Mouse (Mus musculus) liver, postnatal 0 days (tissue): ENCODE data around the gene Tk1. TPM values are rescaled to one million over a fixed set of nuclear protein-coding genes. Genes with fewer than 3 reads are reported as not detected.

Experiments used
- ATAC-seq: fragments of 200-750 bp; cut with Nextera tagmentation; 2 replicates; pipeline ENCODE4 v1.8.0; 2017; ENCODE audit warnings: mild to moderate bottlenecking, moderate library complexity
- DNase-seq: peaks from one replicate; pipeline ENCODE4 v3.0.0-alpha.2; 2016
- H3K27ac ChIP-seq: fragments of 300-500 bp; sonication (generic); 2 replicates; pipeline ENCODE4 v1.5.1; 2014; ENCODE audit warnings: antibody characterized with exemption, moderate library complexity, mild to moderate bottlenecking, low read depth
- H3K27me3 ChIP-seq: fragments of 300-500 bp; sonication (generic); 2 replicates; pipeline ENCODE4 v1.6.1; 2014; ENCODE audit warnings: low read length, control low read depth, mixed read lengths; ENCODE audit not compliant: insufficient read depth
- H3K36me3 ChIP-seq: fragments of 300-500 bp; sonication (generic); replicated peaks from 2 replicates; pipeline ENCODE4 v1.6.1; 2014; ENCODE audit warnings: mild to moderate bottlenecking, control low read depth, low read length, moderate library complexity, mixed read lengths; ENCODE audit not compliant: insufficient read depth
- H3K4me1 ChIP-seq: fragments of 300-500 bp; sonication (generic); 2 replicates; pipeline ENCODE4 v1.6.1; 2014; ENCODE audit warnings: antibody characterized with exemption, mild to moderate bottlenecking, control low read depth; ENCODE audit not compliant: insufficient read depth
- H3K4me2 ChIP-seq: fragments of 300-500 bp; sonication (generic); 2 replicates; pipeline ENCODE4 v1.6.1; 2014; ENCODE audit warnings: low read depth, mild to moderate bottlenecking, low read length, moderate library complexity, mixed read lengths
- H3K4me3 ChIP-seq: fragments of 300-500 bp; sonication (generic); 2 replicates; pipeline ENCODE4 v1.5.1; 2014; ENCODE audit warnings: low read depth, low read length
- H3K9ac ChIP-seq: fragments of 300-500 bp; sonication (generic); replicated peaks from 2 replicates; pipeline ENCODE4 v1.6.1; 2014; ENCODE audit warnings: mild to moderate bottlenecking, moderate library complexity
- H3K9me3 ChIP-seq: fragments of 300-500 bp; sonication (generic); 2 replicates; pipeline ENCODE4 v1.6.1; 2016; ENCODE audit warnings: mild to moderate bottlenecking, control low read depth, low read length, mixed read lengths
- CTCF ChIP-seq: sonication (generic); IDR thresholded peaks from 2 replicates; pipeline ENCODE4 v1.5.1; 2016; ENCODE audit warnings: antibody characterized with exemption, low read depth
- EP300 ChIP-seq: IDR thresholded peaks from 2 replicates; pipeline ENCODE4 v1.6.1; 2016; ENCODE audit warnings: antibody characterized with exemption, low read depth, mild to moderate bottlenecking
- WGBS: fragments of 180-500 bp; shearing (Covaris S2); extraction: QIAGEN DNeasy Blood & Tissue Kit; methylation state at CpG from one replicate; pipeline ENCODE4 v1.1.7; 2014; ENCODE audit not compliant: insufficient replicate concordance; 5-methylcytosine and 5-hydroxymethylcytosine counted together
- polyA plus RNA-seq: library from polyadenylated mRNA; unstranded; fragments of >200 nt; fragmentation: Nextera tagmentation; extraction: Ambion mirVana; gene quantifications from 2 replicates; pipeline ENCODE4 v1.2.1, GENCODE M21; 2015

Tk1 gene
- polyA plus RNA-seq, 1 experiment from 2014 or later = 101 TPM

DNA sequence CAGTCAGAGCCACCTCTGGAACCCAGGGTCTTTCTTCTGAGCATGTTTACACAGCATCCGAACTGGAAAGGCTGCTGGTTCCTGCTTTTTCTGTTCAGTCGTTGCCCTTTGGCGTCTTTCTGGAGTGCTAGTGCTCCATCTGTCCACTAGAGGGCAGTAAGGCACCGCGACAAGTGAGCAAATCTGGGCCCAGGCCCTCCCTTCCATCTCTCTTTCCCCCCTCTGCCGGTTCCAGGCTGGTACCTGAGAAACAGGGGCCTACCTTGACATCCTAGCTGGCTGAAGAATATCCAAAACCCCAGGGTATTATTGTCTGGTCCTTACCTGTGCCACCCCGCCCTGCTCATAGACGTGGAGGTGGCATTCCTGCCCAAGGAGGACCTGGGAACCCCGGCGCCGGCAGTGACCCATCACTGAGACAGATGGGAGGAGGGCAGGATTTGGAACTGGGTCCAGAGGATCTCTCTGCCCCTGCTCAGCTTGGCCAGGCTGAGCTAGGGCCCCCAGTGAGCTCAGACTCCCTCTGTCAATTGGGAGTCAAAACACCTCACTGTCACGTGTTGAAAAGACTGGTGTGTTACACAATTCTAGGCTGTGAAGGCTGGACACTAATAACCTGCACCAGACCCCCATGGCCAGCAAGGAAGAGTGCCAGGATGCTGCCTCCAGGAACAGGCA lies 44.9 kb upstream of the Tk1 start:
- peak; percentile 80 for DNase-seq
- Histone ChIP-seq H3K9ac (no peak overlapping the region), H3K4me1 (peaks cover 29% of the 10 kb centered on the region), H3K27ac (no peak overlapping the region), H3K36me3 (no peaks in the 10 kb centered on the region), H3K4me2 (no peak overlapping the region), H3K27me3 (no peaks in the 10 kb centered on the region), H3K9me3 (no peaks in the 10 kb centered on the region), H3K4me3 (no peak overlapping the region)
- WGBS = 43% methylated on average over 12 of the region's 12 CpGs
- ATAC-seq = peak; percentile 23; the same call in 1 of the 2 replicates
- TF ChIP-seq EP300 (no peak), CTCF (peak; percentile 99)

DNA sequence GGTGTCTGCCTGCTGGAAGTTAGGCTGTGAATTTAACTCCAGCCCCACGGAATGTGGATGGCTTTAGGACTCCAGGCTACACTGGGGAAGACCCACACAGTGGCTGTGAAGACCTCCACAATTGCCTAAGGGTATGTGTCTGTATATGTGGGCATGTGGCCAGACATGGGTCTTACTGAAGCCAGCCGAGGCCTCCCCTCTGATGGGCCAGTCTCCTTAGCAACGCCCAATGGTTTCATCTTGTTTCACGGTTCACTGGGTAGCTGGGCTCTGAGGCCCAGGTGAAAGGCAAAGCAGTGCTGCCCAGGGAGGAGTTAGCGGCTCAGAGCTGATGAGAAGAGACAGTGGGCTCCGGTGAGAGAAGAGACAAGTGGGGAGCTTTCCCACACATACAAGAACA lies 40.1 kb upstream of the Tk1 start:
- Histone ChIP-seq H3K4me1 (peaks cover 8% of the 10 kb centered on the region), H3K9ac (no peak overlapping the region; the same call in 1 of the 2 replicates), H3K27me3 (peaks cover 17% of the 10 kb centered on the region), H3K4me2 (no peak overlapping the region), H3K36me3 (no peaks in the 10 kb centered on the region), H3K4me3 (no peak overlapping the region), H3K9me3 (no peaks in the 10 kb centered on the region), H3K27ac (no peak overlapping the region)
- no peak for ATAC-seq
- 62% methylated on average over 6 of the region's 6 CpGs for WGBS
- no peak for DNase-seq
- TF ChIP-seq EP300 (no peak), CTCF (no peak)

DNA sequence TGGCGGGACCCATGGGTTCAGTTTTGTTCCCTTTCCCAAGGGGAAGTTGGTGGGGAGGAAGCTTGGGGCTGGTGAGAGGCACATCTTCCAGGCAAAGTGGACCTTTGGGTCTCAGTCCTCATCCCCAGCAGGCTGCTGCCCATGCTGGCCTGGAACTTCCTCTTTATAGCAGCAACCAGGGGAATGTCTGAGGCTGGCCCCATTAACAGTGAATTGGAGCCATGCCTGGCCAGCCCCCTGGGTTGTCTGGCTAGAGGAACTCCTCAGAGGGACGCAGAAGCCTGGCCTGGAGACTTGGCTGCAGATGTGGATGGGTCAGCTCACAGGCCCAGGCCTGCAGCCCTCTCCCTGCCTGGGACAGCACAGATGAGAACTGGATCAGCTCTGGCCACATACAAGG lies 38.9 kb upstream of the Tk1 start:
- no peaks in the 10 kb centered on the region for H3K36me3 ChIP-seq
- no peak overlapping the region for H3K4me2 ChIP-seq
- H3K9ac ChIP-seq = no peak overlapping the region
- peaks cover 6% of the 10 kb centered on the region for H3K4me1 ChIP-seq
- 39% methylated on average over 2 of the region's 2 CpGs for WGBS
- H3K4me3 ChIP-seq = no peak overlapping the region
- H3K27ac ChIP-seq = no peak overlapping the region
- ATAC-seq (no peak; the same call in 1 of the 2 replicates), DNase-seq (no peak)
- H3K27me3 ChIP-seq = peaks cover 29% of the 10 kb centered on the region
- no peak for TF ChIP-seq CTCF
- H3K9me3 ChIP-seq = no peaks in the 10 kb centered on the region

DNA sequence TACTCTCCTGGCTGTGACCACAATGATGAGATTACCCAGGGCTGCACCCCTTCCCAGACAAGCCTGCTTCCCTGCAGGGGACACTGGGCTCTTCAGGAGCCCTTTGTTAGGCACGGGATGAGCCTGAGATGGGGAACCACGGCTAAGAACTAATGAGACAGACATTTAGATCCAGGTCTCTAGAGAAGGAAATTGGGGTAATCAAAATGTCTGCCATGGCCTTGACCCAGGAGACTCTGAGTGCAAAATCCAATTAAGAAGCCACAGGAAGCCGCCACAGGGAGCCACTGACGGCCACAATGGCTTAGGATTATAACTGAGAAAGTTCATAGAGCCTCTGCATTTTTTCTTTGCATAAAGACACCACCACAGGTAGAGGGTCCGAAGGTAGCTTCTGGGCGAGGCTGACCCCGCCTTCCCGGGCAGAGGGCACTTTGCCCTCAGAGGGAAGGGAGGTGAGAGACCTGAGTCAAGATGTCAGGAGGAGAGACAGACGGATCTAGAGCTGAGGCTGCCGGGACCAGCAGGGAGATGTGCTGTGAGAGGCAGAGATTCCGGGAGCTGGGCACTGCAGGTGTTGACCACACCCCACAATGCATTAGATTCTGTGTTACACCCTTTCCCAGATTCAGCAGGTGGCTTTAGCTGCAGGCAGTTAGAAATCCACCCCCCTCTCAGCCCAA lies 37.4 kb upstream of the Tk1 start:
- ATAC-seq = no peak
- H3K27ac ChIP-seq = no peak overlapping the region
- 46% methylated on average over 11 of the region's 11 CpGs for WGBS

DNA sequence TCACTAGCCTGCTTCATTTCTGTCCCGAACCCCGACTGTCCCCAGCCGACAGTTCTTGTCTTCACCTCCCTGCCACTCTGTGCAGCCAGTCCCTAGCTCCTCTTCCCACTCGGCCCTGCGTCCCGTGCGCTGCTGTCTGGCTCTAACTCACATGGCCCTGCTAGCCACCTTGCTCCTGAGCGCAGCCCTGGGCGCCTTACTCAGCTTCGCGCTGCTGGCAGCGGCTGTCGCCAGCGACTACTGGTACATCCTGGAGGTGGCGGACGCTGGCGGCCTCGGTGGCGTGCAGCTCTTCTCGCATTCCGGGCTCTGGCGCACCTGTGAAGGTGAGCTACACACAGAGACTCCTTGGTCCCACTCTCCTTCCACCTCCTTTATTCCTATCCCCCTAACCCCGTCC lies 34.7 kb upstream of the Tk1 start, which contains the start of gene Tmem235:
TSS of gene Tmem235 (plus strand) at position 152 of the 400 bp plus-strand sequence.
- DNase-seq (no peak), ATAC-seq (no peak)
- Histone ChIP-seq H3K27ac (no peak within 1 kb of the TSS), H3K4me3 (no peak within 1 kb of the TSS), H3K4me2 (no peak within 1 kb of the TSS), H3K36me3 (peaks cover 19% of the 10 kb centered on the region), H3K27me3 (peaks cover 32% of the 10 kb centered on the region), H3K9me3 (no peaks in the 10 kb centered on the region), H3K4me1 (peaks cover 3% of the 10 kb centered on the region), H3K9ac (no peak within 1 kb of the TSS)
- WGBS = 6% methylated on average over 23 of the region's 23 CpGs
- TF ChIP-seq CTCF (no peak), EP300 (no peak)

More for the DNA sequence above, 37.4 kb upstream of the Tk1 start:
- no peaks in the 10 kb centered on the region for H3K9me3 ChIP-seq
- no peaks in the 10 kb centered on the region for H3K36me3 ChIP-seq
- H3K4me1 ChIP-seq = peaks cover 6% of the 10 kb centered on the region
- TF ChIP-seq EP300 (no peak), CTCF (no peak)
- H3K4me2 ChIP-seq = no peak overlapping the region
- peaks cover 32% of the 10 kb centered on the region for H3K27me3 ChIP-seq
- no peak overlapping the region for H3K4me3 ChIP-seq
- H3K9ac ChIP-seq = no peak overlapping the region
- no peak for DNase-seq

DNA sequence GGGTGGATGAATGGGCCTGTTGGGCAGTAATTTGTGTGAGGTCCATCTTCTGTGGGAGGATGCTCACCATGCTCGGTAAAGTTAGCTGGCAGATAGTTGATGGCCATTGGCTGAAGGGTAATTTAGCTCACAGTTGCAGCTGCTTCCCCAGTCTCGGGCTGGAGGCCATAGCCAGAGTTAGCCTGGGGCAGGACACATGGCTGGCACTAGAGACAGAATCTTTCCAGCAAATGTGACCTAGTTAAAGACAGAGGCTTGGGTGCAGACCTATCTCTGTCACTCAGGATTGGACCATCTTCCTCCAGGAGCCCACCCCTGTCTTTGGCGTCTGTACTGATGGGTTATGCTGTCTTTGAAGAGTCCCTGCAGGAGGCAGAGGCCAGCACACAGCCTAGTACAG lies 32.5 kb upstream of the Tk1 start:
- Histone ChIP-seq H3K9me3 (no peaks in the 10 kb centered on the region), H3K27ac (no peak overlapping the region), H3K36me3 (peaks cover 38% of the 10 kb centered on the region), H3K4me2 (no peak overlapping the region), H3K4me1 (no peaks in the 10 kb centered on the region), H3K9ac (no peak overlapping the region), H3K27me3 (peaks cover 32% of the 10 kb centered on the region), H3K4me3 (no peak overlapping the region)
- ATAC-seq (no peak), DNase-seq (no peak)
- TF ChIP-seq CTCF = no peak
- no peak for TF ChIP-seq EP300
- 73% methylated on average over 3 of the region's 3 CpGs for WGBS
